Mouse (Mus musculus) thymus, adult 2 months (tissue): ENCODE results near the gene Ankrd55. TPM values are rescaled to one million over a fixed set of nuclear protein-coding genes. Genes with fewer than 3 reads are reported as not detected.

Experiments used
- DNase-seq: peaks from one replicate; pipeline ENCODE4 v3.0.0; 2021
- H3K27ac ChIP-seq: fragments of 200-500 bp; 2 replicates; pipeline ENCODE4 v1.5.1; 2012; ENCODE audit warnings: low read length, control low read depth; ENCODE audit not compliant: control insufficient read depth, insufficient read depth
- H3K27me3 ChIP-seq: fragments of 200-500 bp; 2 replicates; pipeline ENCODE4 v1.6.1; 2012; ENCODE audit warnings: mild to moderate bottlenecking, low read length, moderate library complexity, mixed read lengths; ENCODE audit not compliant: control insufficient read depth, insufficient read depth
- H3K36me3 ChIP-seq: fragments of 200-500 bp; 2 replicates; pipeline ENCODE4 v1.6.1; 2012; ENCODE audit warnings: mild to moderate bottlenecking, low read length, moderate library complexity; ENCODE audit not compliant: control insufficient read depth, insufficient read depth
- H3K4me1 ChIP-seq: fragments of 200-500 bp; replicated peaks from 2 replicates; pipeline ENCODE4 v1.6.1; 2012; ENCODE audit warnings: low read length; ENCODE audit not compliant: control insufficient read depth, insufficient read depth
- H3K4me3 ChIP-seq: fragments of 200-500 bp; 2 replicates; pipeline ENCODE4 v1.5.1; 2012; ENCODE audit warnings: mild to moderate bottlenecking, low read length, control low read depth, moderate library complexity; ENCODE audit not compliant: control insufficient read depth, insufficient read depth
- CTCF ChIP-seq: fragments of 200-500 bp; IDR thresholded peaks from 2 replicates; pipeline ENCODE4 v1.5.1; 2012; ENCODE audit warnings: mild to moderate bottlenecking, control low read depth, low read length, moderate library complexity, borderline replicate concordance; ENCODE audit not compliant: control insufficient read depth, poor library complexity, insufficient read depth; ENCODE audit errors: extremely low read depth
- POLR2A ChIP-seq: fragments of 200-500 bp; IDR thresholded peaks from 2 replicates; pipeline ENCODE4 v1.6.1; 2012; ENCODE audit warnings: mild to moderate bottlenecking, low read length, control low read depth, moderate library complexity; ENCODE audit not compliant: control insufficient read depth, poor library complexity, insufficient read depth; ENCODE audit errors: extremely low read depth
- WGBS: fragments of 180-500 bp; shearing (Covaris S2); methylation state at CpG from one replicate; pipeline ENCODE4 v1.1.7; 2018; 5-methylcytosine and 5-hydroxymethylcytosine counted together
- polyA plus RNA-seq: library from polyadenylated mRNA; depleted of rRNA; stranded (reverse); fragments of >200 nt; gene quantifications from 2 replicates; pipeline ENCODE4 v1.2.3, GENCODE M21; 2012

The Ankrd55 gene
- polyA plus RNA-seq, 1 experiment = 2.5 TPM

DNA sequence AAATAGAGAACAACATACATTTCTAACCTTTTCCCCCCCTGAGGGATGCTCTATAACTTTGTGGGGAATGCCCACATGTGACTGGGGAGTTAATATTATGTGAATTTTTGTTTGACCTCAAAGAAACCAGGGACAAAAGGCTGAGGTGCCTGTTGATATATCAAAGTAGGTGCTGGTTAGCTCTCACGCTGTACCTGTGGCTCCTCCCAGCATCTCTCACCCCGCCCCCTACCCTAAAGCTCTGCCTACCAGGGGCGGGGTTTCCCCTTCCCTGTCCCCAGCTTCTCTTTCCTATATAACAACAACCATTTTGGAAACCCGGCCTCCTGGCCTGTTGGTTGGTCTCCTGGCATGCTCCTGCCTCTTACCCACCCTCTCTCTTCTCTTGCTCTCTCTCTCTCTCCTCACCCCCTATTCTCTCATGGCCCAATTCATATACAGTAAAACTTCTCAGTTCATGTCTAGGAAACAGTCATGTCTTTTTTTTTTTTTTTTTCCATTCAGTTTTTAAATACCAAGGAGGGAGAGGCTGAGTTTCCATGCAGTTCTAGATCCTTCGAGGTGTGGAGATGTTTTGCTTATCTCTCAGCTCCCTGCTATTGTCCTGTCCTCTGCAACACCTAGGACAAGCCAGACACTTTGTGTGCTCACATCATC, 54.8 kb downstream of the Ankrd55 start:
- Histone ChIP-seq H3K36me3 (no peaks in the 10 kb centered on the region), H3K27ac (no peak overlapping the region), H3K27me3 (no peaks in the 10 kb centered on the region), H3K4me3 (no peak overlapping the region), H3K4me1 (peaks cover 3% of the 10 kb centered on the region; the same call in 1 of the 2 replicates)
- no peak for DNase-seq
- TF ChIP-seq CTCF = no peak
- no peak for TF ChIP-seq POLR2A
- WGBS = 83% methylated on average over 5 of the region's 5 CpGs

DNA sequence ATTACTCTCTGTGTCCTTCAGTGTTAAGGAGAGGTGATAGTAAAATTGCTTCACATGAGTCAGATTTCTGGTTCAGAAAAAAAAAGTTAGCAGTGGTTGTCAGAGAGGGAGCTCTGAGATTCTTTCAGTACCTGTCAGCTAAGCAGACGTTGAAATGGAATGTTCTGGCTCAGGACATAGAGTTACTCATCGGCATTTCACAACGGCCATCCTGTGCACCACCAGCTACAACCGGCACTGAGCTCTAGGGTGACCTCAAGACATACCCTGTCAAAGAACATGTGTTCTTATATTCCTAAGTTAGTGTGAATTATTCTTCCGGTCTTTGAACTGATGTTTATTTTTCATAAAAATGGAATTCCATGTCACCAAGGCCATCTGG, 55.4 kb downstream of the Ankrd55 start:
- H3K36me3 ChIP-seq = no peaks in the 10 kb centered on the region
- H3K27ac ChIP-seq = no peak overlapping the region
- TF ChIP-seq POLR2A (no peak), CTCF (no peak)
- 93% methylated on average over 5 of the region's 5 CpGs for WGBS
- no peak overlapping the region for H3K4me3 ChIP-seq
- no peak for DNase-seq
- H3K27me3 ChIP-seq = no peaks in the 10 kb centered on the region
- peaks cover 3% of the 10 kb centered on the region; the same call in 1 of the 2 replicates for H3K4me1 ChIP-seq

DNA sequence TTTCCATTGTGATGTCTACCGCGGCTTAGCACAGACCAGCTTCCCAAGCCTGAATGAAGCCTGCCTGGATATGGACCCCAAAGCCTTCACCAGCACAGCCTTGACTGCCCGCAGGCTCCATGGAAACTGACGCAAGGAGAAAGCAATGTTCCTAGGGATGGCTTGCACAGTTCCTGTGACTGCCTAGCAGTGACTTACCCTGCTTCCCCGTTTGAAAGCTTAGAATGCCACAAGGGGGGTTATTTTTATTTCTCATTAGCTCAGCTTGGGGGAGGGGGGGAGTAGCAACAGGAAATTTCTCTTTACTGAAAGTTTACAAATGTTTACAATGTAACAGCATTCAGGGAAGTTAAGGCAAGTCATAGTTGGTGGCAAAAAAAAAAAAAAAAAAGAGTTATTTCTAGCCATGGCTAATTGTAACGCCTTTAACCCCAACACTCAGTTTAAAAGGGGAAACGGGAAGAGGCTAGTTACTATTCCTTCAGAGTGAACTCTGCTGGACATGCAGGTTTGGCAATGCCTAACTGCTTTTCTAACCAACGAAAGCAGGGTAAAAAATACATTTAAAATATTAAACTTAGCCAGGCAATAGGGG, 56.1 kb downstream of the Ankrd55 start:
- DNase-seq = no peak
- 72% methylated on average over 8 of the region's 8 CpGs for WGBS
- no peak overlapping the region for H3K27ac ChIP-seq

DNA sequence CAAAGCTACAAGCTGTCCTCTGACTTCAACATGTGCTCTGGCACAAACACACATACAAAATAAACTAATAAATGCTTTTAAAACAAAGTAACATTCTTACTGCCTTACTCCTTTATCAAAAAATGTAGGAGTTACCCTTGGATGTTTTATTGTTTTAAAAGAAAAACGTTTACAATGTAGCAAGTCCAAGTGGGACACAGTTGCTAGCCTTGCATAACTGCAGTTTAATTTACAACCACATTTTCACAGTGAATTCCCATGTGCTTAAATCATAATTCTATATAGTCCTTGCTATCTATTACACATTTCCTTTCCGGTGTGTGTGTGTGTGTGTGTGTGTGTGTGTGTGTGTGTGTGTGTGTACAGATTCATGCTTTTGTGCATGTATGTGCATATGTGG, 57.3 kb downstream of the Ankrd55 start:
- no peaks in the 10 kb centered on the region for H3K36me3 ChIP-seq
- DNase-seq = no peak
- H3K4me3 ChIP-seq = no peak overlapping the region
- H3K4me1 ChIP-seq = peaks cover 3% of the 10 kb centered on the region; the same call in 1 of the 2 replicates
- H3K27ac ChIP-seq = no peak overlapping the region
- H3K27me3 ChIP-seq = no peaks in the 10 kb centered on the region
- 87% methylated on average over 2 of the region's 2 CpGs for WGBS
- no peak for TF ChIP-seq CTCF
- TF ChIP-seq POLR2A = no peak

More for the DNA sequence above, 56.1 kb downstream of the Ankrd55 start:
- H3K4me3 ChIP-seq = no peak overlapping the region
- no peaks in the 10 kb centered on the region for H3K27me3 ChIP-seq
- TF ChIP-seq CTCF (no peak), POLR2A (no peak)
- no peaks in the 10 kb centered on the region for H3K36me3 ChIP-seq
- H3K4me1 ChIP-seq = peaks cover 3% of the 10 kb centered on the region; the same call in 1 of the 2 replicates

DNA sequence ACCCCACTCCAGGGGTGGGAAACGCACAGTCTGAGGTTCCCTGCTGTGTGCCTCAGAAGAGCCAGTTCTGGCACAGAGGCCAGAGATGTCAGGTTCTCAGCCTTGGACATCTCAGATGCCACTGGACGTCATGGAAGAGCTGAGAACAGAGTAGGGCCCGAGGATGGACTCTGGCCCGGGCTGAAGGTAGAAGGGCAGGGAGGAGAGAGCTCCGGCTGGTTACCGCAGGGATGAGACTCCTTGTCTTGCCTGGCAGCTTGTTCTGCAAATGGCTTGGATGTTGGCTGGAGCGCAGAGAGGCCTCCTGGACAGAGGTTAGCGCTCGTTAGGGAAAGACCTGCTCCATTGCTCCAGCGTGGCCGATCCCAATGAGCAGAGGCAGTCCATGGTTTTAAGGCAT, 57.8 kb downstream of the Ankrd55 start:
- no peak overlapping the region for H3K27ac ChIP-seq
- no peaks in the 10 kb centered on the region for H3K36me3 ChIP-seq
- WGBS = 97% methylated on average over 11 of the region's 11 CpGs
- H3K4me3 ChIP-seq = no peak overlapping the region
- H3K27me3 ChIP-seq = no peaks in the 10 kb centered on the region
- no peak for DNase-seq
- TF ChIP-seq POLR2A (no peak), CTCF (no peak)
- peaks cover 3% of the 10 kb centered on the region; the same call in 1 of the 2 replicates for H3K4me1 ChIP-seq

DNA sequence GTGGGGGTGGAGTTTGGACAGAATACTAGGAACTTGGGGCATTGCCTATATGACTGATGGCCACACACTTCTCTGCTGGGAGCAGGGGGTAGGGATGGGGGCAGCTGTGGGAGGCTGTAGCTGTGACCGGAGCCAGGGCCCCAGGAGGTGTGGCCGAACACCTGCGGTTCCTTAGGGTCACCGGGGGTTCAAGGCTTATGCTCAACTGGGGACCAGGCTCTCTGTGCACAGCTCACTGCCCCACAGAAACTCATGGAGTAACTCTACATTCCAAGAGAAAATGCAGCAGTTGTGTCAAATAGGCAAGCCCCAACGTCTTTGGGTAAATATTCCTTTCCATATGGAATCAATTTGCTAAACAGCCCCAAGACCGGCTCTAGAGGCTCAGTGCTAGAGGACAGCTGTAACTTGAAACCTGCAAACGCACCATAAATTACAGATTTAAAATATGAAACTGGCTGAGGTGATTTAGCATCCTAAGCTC, 58.5 kb downstream of the Ankrd55 start:
- DNase-seq = no peak
- Histone ChIP-seq H3K27ac (no peak overlapping the region), H3K4me1 (peaks cover 3% of the 10 kb centered on the region; the same call in 1 of the 2 replicates), H3K27me3 (no peaks in the 10 kb centered on the region), H3K4me3 (no peak overlapping the region), H3K36me3 (no peaks in the 10 kb centered on the region)
- no peak for TF ChIP-seq CTCF
- TF ChIP-seq POLR2A = no peak
- WGBS = 93% methylated on average over 7 of the region's 7 CpGs
